Mouse (Mus musculus): Measurements from ENCODE around the gene Gprin2. TPM values are rescaled to one million over a fixed set of nuclear protein-coding genes. Genes with fewer than 3 reads are reported as not detected.

Gene Gprin2
- polyA plus RNA-seq, 1 experiment, result 1.1 TPM

DNA sequence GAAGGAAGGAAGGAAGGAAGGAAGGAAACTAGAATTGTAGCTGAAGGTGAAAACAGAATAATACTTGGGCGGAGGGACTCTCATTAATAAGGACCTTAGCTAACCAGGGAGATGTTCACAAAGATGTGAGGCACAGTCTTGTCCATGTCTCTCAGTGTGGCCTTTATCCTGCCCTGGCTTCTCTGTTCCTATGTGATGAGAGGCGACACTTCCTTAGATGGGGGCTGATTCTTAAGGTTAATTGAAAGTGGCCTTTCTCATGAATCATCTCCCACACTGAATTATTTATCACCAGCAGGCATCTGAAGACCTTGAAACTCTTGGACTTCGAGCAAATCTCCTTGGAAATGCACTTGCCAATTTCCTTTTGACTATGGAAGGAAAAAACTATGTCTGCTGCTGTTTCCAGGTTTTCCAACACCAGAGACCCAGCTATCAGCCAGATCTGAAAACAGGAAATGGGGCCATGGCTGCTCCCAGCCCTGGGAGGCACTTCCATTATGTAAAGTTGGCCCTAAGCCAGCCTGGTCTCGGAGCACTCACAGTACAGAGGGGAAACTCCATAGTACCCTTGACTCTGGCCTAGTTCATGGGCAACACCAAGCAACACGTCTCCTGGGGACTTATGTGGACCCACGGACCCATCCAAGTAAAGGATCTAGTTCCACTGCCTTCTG is 14.1 kb upstream of the Gprin2 start:
- H3K27ac ChIP-seq (ENCODE audit: insufficient read depth, low read length), result no peak overlapping the region
- no peak for TF ChIP-seq EP300 (IDR thresholded peaks at IDR 0.05; ENCODE audit: insufficient read depth, low read depth, low read length)
- TF ChIP-seq POLR2A (IDR thresholded peaks at IDR 0.05; ENCODE audit: insufficient read depth, low read length), result no peak
- TF ChIP-seq CTCF (IDR thresholded peaks at IDR 0.05; ENCODE audit: low read depth, low read length), result no peak
- H3K27me3 ChIP-seq (ENCODE audit: control insufficient read depth, insufficient read depth, low read length, poor library complexity, severe bottlenecking), result no peaks in the 10 kb centered on the region
- no peaks in the 10 kb centered on the region for H3K9me3 ChIP-seq (replicated peaks; ENCODE audit: control insufficient read depth, insufficient read depth, low read length, poor library complexity, severe bottlenecking)
- H3K9ac ChIP-seq (ENCODE audit: low read depth, poor library complexity, severe bottlenecking), result no peak overlapping the region
- H3K4me3 ChIP-seq (ENCODE audit: low read depth, low read length), result no peak overlapping the region
- no peaks in the 10 kb centered on the region for H3K36me3 ChIP-seq (ENCODE audit: control insufficient read depth, insufficient read depth, low read length, poor library complexity, severe bottlenecking)
- peaks cover 2% of the 10 kb centered on the region for H3K4me1 ChIP-seq (ENCODE audit: control insufficient read depth, insufficient read depth, low read length)

DNA sequence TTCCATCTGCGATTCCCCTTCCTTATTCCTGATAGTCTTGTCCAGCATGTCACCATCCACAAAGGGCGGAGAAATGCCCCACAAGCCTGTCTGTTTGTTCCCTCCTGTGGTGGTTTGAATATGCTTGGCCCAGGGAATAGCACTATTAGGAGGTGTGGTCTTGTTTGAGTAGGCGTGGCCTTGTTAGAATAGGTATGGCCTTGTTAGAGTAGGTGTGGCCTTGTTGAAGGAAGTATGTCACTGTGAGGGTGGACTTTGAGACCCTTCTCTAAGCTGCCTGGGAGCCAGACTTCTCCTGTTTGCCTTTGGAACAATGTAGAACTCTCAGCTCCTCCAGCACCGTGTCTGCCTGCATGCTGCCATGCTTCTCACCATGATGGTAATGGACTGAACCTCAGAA is 8.5 kb upstream of the Gprin2 start:
- TF ChIP-seq POLR2A (IDR thresholded peaks at IDR 0.05; ENCODE audit: insufficient read depth, low read length) (no peak), EP300 (IDR thresholded peaks at IDR 0.05; ENCODE audit: insufficient read depth, low read depth, low read length) (no peak), CTCF (IDR thresholded peaks at IDR 0.05; ENCODE audit: low read depth, low read length) (no peak)
- H3K27ac ChIP-seq (ENCODE audit: insufficient read depth, low read length), result no peak overlapping the region
- H3K27me3 ChIP-seq (ENCODE audit: control insufficient read depth, insufficient read depth, low read length, poor library complexity, severe bottlenecking), result no peaks in the 10 kb centered on the region
- H3K9ac ChIP-seq (ENCODE audit: low read depth, poor library complexity, severe bottlenecking), result no peak overlapping the region
- no peaks in the 10 kb centered on the region for H3K9me3 ChIP-seq (replicated peaks; ENCODE audit: control insufficient read depth, insufficient read depth, low read length, poor library complexity, severe bottlenecking)
- no peak overlapping the region for H3K4me3 ChIP-seq (ENCODE audit: low read depth, low read length)
- H3K36me3 ChIP-seq (ENCODE audit: control insufficient read depth, insufficient read depth, low read length, poor library complexity, severe bottlenecking), result no peaks in the 10 kb centered on the region
- H3K4me1 ChIP-seq (ENCODE audit: control insufficient read depth, insufficient read depth, low read length), result no peaks in the 10 kb centered on the region

GRCm38 (mm10) chr14:34209080-34209479 is 7.6 kb upstream of the Gprin2 start:
- Histone ChIP-seq H3K27ac (ENCODE audit: insufficient read depth, low read length) (no peak overlapping the region), H3K36me3 (ENCODE audit: control insufficient read depth, insufficient read depth, low read length, poor library complexity, severe bottlenecking) (no peaks in the 10 kb centered on the region), H3K4me3 (ENCODE audit: low read depth, low read length) (no peak overlapping the region), H3K4me1 (ENCODE audit: control insufficient read depth, insufficient read depth, low read length) (no peaks in the 10 kb centered on the region), H3K9ac (ENCODE audit: low read depth, poor library complexity, severe bottlenecking) (no peak overlapping the region), H3K9me3 (replicated peaks; ENCODE audit: control insufficient read depth, insufficient read depth, low read length, poor library complexity, severe bottlenecking) (no peaks in the 10 kb centered on the region), H3K27me3 (ENCODE audit: control insufficient read depth, insufficient read depth, low read length, poor library complexity, severe bottlenecking) (no peaks in the 10 kb centered on the region)
- TF ChIP-seq EP300 (IDR thresholded peaks at IDR 0.05; ENCODE audit: insufficient read depth, low read depth, low read length) (no peak), CTCF (IDR thresholded peaks at IDR 0.05; ENCODE audit: low read depth, low read length) (no peak), POLR2A (IDR thresholded peaks at IDR 0.05; ENCODE audit: insufficient read depth, low read length) (no peak)

DNA sequence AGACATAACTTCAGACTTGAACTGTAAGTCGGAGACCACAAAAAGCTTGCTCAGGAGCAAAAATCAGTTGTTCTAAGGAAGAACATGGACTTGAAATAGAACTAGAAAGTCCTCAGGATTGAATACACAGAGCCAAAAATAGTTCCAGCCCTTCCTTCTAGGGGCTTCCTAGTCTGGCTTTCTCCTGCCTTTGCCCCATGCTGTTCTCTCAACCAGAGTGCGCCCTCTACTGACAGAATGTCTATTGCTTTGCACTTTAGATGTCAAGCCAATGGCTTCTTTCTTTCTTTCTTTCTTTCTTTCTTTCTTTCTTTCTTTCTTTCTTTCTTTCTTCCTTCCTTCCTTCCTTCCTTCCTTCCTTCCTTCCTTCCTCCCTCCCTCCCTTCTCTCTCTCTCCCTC is 7.2 kb upstream of the Gprin2 start:
- Histone ChIP-seq H3K9me3 (replicated peaks; ENCODE audit: control insufficient read depth, insufficient read depth, low read length, poor library complexity, severe bottlenecking) (no peaks in the 10 kb centered on the region), H3K27me3 (ENCODE audit: control insufficient read depth, insufficient read depth, low read length, poor library complexity, severe bottlenecking) (no peaks in the 10 kb centered on the region), H3K27ac (ENCODE audit: insufficient read depth, low read length) (no peak overlapping the region), H3K4me3 (ENCODE audit: low read depth, low read length) (no peak overlapping the region), H3K36me3 (ENCODE audit: control insufficient read depth, insufficient read depth, low read length, poor library complexity, severe bottlenecking) (no peaks in the 10 kb centered on the region), H3K9ac (ENCODE audit: low read depth, poor library complexity, severe bottlenecking) (no peak overlapping the region), H3K4me1 (ENCODE audit: control insufficient read depth, insufficient read depth, low read length) (no peaks in the 10 kb centered on the region)
- TF ChIP-seq CTCF (IDR thresholded peaks at IDR 0.05; ENCODE audit: low read depth, low read length) (peak; percentile 56), EP300 (IDR thresholded peaks at IDR 0.05; ENCODE audit: insufficient read depth, low read depth, low read length) (no peak)

DNA sequence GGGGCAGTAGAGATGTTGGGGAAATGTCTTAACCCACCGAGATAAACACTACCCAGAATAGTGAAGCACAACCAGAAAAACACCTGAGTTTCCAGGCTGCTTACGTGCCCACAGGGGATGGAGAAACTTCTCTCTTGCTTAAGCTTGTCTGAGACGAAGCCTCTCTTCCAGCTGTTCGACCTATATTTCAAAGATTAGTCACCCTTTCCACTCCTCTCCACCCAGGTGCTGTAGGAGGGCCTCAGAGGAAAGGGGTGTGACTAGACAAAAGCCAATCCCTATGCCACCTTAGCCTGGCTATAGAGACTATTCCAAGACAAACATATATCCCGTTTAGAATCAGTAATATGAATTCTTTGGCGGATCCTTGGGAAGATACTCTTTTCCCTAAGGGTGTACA is 6.5 kb upstream of the Gprin2 start:
- Histone ChIP-seq H3K27me3 (ENCODE audit: control insufficient read depth, insufficient read depth, low read length, poor library complexity, severe bottlenecking) (no peaks in the 10 kb centered on the region), H3K4me3 (ENCODE audit: low read depth, low read length) (no peak overlapping the region), H3K9me3 (replicated peaks; ENCODE audit: control insufficient read depth, insufficient read depth, low read length, poor library complexity, severe bottlenecking) (no peaks in the 10 kb centered on the region), H3K4me1 (ENCODE audit: control insufficient read depth, insufficient read depth, low read length) (no peaks in the 10 kb centered on the region), H3K9ac (ENCODE audit: low read depth, poor library complexity, severe bottlenecking) (no peak overlapping the region), H3K27ac (ENCODE audit: insufficient read depth, low read length) (no peak overlapping the region), H3K36me3 (ENCODE audit: control insufficient read depth, insufficient read depth, low read length, poor library complexity, severe bottlenecking) (no peaks in the 10 kb centered on the region)
- no peak for TF ChIP-seq POLR2A (IDR thresholded peaks at IDR 0.05; ENCODE audit: insufficient read depth, low read length)
- TF ChIP-seq CTCF (IDR thresholded peaks at IDR 0.05; ENCODE audit: low read depth, low read length), result no peak
- TF ChIP-seq EP300 (IDR thresholded peaks at IDR 0.05; ENCODE audit: insufficient read depth, low read depth, low read length), result no peak

GRCm38 (mm10) chr14:34200738-34201230 is 669 bp downstream of the Gprin2 start:
- Histone ChIP-seq H3K9ac (ENCODE audit: low read depth, poor library complexity, severe bottlenecking) (peak overlapping the region; percentile 20; the same call in 1 of the 2 replicates), H3K27me3 (ENCODE audit: control insufficient read depth, insufficient read depth, low read length, poor library complexity, severe bottlenecking) (no peaks in the 10 kb centered on the region), H3K27ac (ENCODE audit: insufficient read depth, low read length) (no peak overlapping the region), H3K9me3 (replicated peaks; ENCODE audit: control insufficient read depth, insufficient read depth, low read length, poor library complexity, severe bottlenecking) (no peaks in the 10 kb centered on the region), H3K4me3 (ENCODE audit: low read depth, low read length) (peak overlapping the region; percentile 57), H3K36me3 (ENCODE audit: control insufficient read depth, insufficient read depth, low read length, poor library complexity, severe bottlenecking) (no peaks in the 10 kb centered on the region), H3K4me1 (ENCODE audit: control insufficient read depth, insufficient read depth, low read length) (no peaks in the 10 kb centered on the region)
- TF ChIP-seq POLR2A (IDR thresholded peaks at IDR 0.05; ENCODE audit: insufficient read depth, low read length) (no peak), CTCF (IDR thresholded peaks at IDR 0.05; ENCODE audit: low read depth, low read length) (no peak), EP300 (IDR thresholded peaks at IDR 0.05; ENCODE audit: insufficient read depth, low read depth, low read length) (no peak)
